Comparison of ENCODE assay signal across 8 mouse cellular contexts in the genomic region with DNA sequence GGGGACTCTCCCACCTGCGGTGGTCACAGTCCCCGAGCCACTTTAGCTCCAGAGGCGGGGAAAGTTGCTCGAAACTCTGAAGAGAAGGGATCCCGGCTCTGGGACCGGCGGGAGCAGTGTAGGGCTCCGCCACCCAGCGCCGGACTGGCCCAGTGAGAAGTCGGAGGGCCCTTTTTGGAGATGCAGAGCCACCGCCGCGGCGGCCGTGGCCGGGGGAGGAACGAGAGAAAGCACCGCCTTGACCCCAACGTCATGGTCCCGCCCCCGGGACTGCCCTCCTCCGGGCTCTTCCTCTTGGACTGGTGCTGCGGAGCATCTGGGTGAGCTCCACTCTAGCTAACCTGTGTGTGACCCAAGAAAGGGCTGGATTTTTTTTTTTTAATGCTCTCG. TPM values are rescaled to one million over a fixed set of nuclear protein-coding genes. Genes with fewer than 3 reads are reported as not detected.
DNase-seq lines count a peak whose midpoint lies in the region; ATAC-seq lines count a peak whose summit lies in the region.

Egln3 (minus strand) TSS at position 205 of the 390 bp plus-strand sequence.

- no peak within 1 kb of the TSS for H3K27ac ChIP-seq in brown adipose tissue, adult 24 weeks (replicated peaks; ENCODE audit: low read depth, low read length)
- H3K27ac ChIP-seq in forebrain, embryonic 14.5 days (ENCODE audit: low read depth, low read length), result no peak within 1 kb of the TSS
- H3K27ac ChIP-seq in liver, embryonic 16.5 days (ENCODE audit: low read length), result peak within 1 kb of the TSS; percentile 43; the same call in 1 of the 2 replicates
- 0 out of 2 replicates have a peak within 1 kb of the TSS, but pooled peaks have one; percentile 27 for H3K27ac ChIP-seq in neural tube, embryonic 11.5 days (ENCODE audit: low read depth, low read length)
- H3K27ac ChIP-seq in stomach, embryonic 16.5 days (ENCODE audit: low read length), result peak within 1 kb of the TSS; percentile 82

- intact Hi-C loops in heart, postnatal 10 days (cut with DNase I), result loop anchor here (2.0 to 5.0 kb wide), 7 partner anchors 15 to 344 kb away; no protein-coding TSS in a partner anchor

- H3K4me2 ChIP-seq in forebrain, embryonic 14.5 days (ENCODE audit: low read length), result peak within 1 kb of the TSS; percentile 100
- H3K4me2 ChIP-seq in liver, embryonic 16.5 days (ENCODE audit: low read depth, low read length), result peak within 1 kb of the TSS; percentile 73
- H3K4me2 ChIP-seq in neural tube, embryonic 11.5 days (ENCODE audit: low read depth), result peak within 1 kb of the TSS; percentile 99
- H3K4me2 ChIP-seq in stomach, embryonic 16.5 days (ENCODE audit: low read depth, low read length), result peak within 1 kb of the TSS; percentile 53

- H3K9me3 ChIP-seq in forebrain, embryonic 14.5 days (replicated peaks; ENCODE audit: control insufficient read depth, low read length), result no peaks in the 10 kb centered on the region
- H3K9me3 ChIP-seq in liver, embryonic 16.5 days (replicated peaks; ENCODE audit: control insufficient read depth, low read length), result no peaks in the 10 kb centered on the region
- H3K9me3 ChIP-seq in neural tube, embryonic 11.5 days (ENCODE audit: control insufficient read depth, low read length), result no peaks in the 10 kb centered on the region
- H3K9me3 ChIP-seq in stomach, embryonic 16.5 days (replicated peaks; ENCODE audit: control insufficient read depth, low read length), result no peaks in the 10 kb centered on the region

- 0% methylated on average over 25 of the region's 25 CpGs for WGBS in forebrain, embryonic 14.5 days
- under 1% methylated on average over 25 of the region's 25 CpGs for WGBS in liver, embryonic 16.5 days (ENCODE audit: insufficient replicate concordance)
- WGBS in neural tube, embryonic 11.5 days, result 0% methylated on average over 24 of the region's 25 CpGs
- 0% methylated on average over 25 of the region's 25 CpGs for WGBS in stomach, embryonic 16.5 days

- no peaks in the 10 kb centered on the region for H3K4me1 ChIP-seq in brown adipose tissue, adult 24 weeks (ENCODE audit: control insufficient read depth, insufficient read depth, insufficient read length, low read length)
- H3K4me1 ChIP-seq in forebrain, embryonic 14.5 days (ENCODE audit: control insufficient read depth, insufficient read depth, low read length), result peaks cover 9% of the 10 kb centered on the region
- peaks cover 8% of the 10 kb centered on the region for H3K4me1 ChIP-seq in liver, embryonic 16.5 days (ENCODE audit: control insufficient read depth, low read depth, low read length)
- H3K4me1 ChIP-seq in neural tube, embryonic 11.5 days (ENCODE audit: control insufficient read depth, insufficient read depth, low read length), result peaks cover 8% of the 10 kb centered on the region; the same call in 1 of the 2 replicates
- H3K4me1 ChIP-seq in stomach, embryonic 16.5 days (ENCODE audit: control insufficient read depth, insufficient read depth, low read length), result peaks cover 32% of the 10 kb centered on the region

- no peaks in the 10 kb centered on the region for H3K27me3 ChIP-seq in forebrain, embryonic 14.5 days (replicated peaks; ENCODE audit: control insufficient read depth, insufficient read depth, low read length)
- H3K27me3 ChIP-seq in liver, embryonic 16.5 days (ENCODE audit: control insufficient read depth, insufficient read depth, low read depth, low read length), result peaks cover 33% of the 10 kb centered on the region
- H3K27me3 ChIP-seq in neural tube, embryonic 11.5 days (ENCODE audit: control insufficient read depth, insufficient read depth, low read length), result peaks cover 2% of the 10 kb centered on the region; the same call in 1 of the 2 replicates
- H3K27me3 ChIP-seq in stomach, embryonic 16.5 days (ENCODE audit: control insufficient read depth, insufficient read depth, low read length), result no peaks in the 10 kb centered on the region

- H3K36me3 ChIP-seq in forebrain, embryonic 14.5 days (ENCODE audit: control insufficient read depth, insufficient read depth, low read length), result no peaks in the 10 kb centered on the region
- no peaks in the 10 kb centered on the region for H3K36me3 ChIP-seq in liver, embryonic 16.5 days (ENCODE audit: control insufficient read depth, insufficient read depth)
- no peaks in the 10 kb centered on the region for H3K36me3 ChIP-seq in neural tube, embryonic 11.5 days (ENCODE audit: control insufficient read depth, insufficient read depth, low read length)
- H3K36me3 ChIP-seq in stomach, embryonic 16.5 days (ENCODE audit: control insufficient read depth, insufficient read depth, low read length), result no peaks in the 10 kb centered on the region

- peak within 1 kb of the TSS; percentile 74 for H3K9ac ChIP-seq in forebrain, embryonic 14.5 days (ENCODE audit: low read length)
- H3K9ac ChIP-seq in liver, embryonic 16.5 days (ENCODE audit: low read depth, low read length), result peak within 1 kb of the TSS; percentile 61
- peak within 1 kb of the TSS; percentile 60 for H3K9ac ChIP-seq in neural tube, embryonic 11.5 days (ENCODE audit: low read length)
- peak within 1 kb of the TSS; percentile 85 for H3K9ac ChIP-seq in stomach, embryonic 16.5 days (ENCODE audit: low read length)

- peak; percentile 75 for ATAC-seq in forebrain, embryonic 14.5 days
- peak; percentile 84 for ATAC-seq in liver, embryonic 16.5 days (ENCODE audit: low read depth)
- ATAC-seq in neural tube, embryonic 11.5 days (ENCODE audit: insufficient read depth, low FRiP score, low TSS enrichment), result peak; percentile 67
- ATAC-seq in stomach, embryonic 16.5 days (ENCODE audit: insufficient read depth, low FRiP score), result peak; percentile 93

- peak; percentile 84 for DNase-seq in CD4-positive, CD25-positive, alpha-beta regulatory T cell, adult 2 months (ENCODE audit: low read depth, low spot score)
- DNase-seq in forebrain, embryonic 14.5 days (ENCODE audit: low spot score), result peak; percentile 76
- peak; percentile 94 to 96 for DNase-seq in heart, postnatal 10 days
- peak; percentile 93 to 94 for DNase-seq in kidney, postnatal 4 days
- peak; percentile 87 for DNase-seq in neural tube, embryonic 11.5 days (ENCODE audit: low spot score)

- H3K4me3 ChIP-seq in brown adipose tissue, adult 24 weeks (ENCODE audit: insufficient read depth, low read depth, low read length), result peak within 1 kb of the TSS; percentile 61
- H3K4me3 ChIP-seq in forebrain, embryonic 14.5 days (ENCODE audit: low read depth, low read length), result peak within 1 kb of the TSS; percentile 55
- H3K4me3 ChIP-seq in liver, embryonic 16.5 days (ENCODE audit: low read depth, low read length), result peak within 1 kb of the TSS; percentile 67
- H3K4me3 ChIP-seq in neural tube, embryonic 11.5 days (ENCODE audit: low read depth, low read length), result peak within 1 kb of the TSS; percentile 55
- peak within 1 kb of the TSS; percentile 84 for H3K4me3 ChIP-seq in stomach, embryonic 16.5 days (replicated peaks; ENCODE audit: low read length)

RNA-seq across cellular contexts. Expression of gene Egln3, which starts in this region (rescaled TPM):
- polyA plus RNA-seq in brown adipose tissue, adult 24 weeks (2012; ENCODE audit: insufficient read depth, insufficient read length, missing spikeins), result 2.8 and 9.9 TPM in 2 replicates
- 5.9 and 6.3 TPM in 2 replicates for polyA plus RNA-seq in forebrain, embryonic 14.5 days (2014; fragmentation: Nextera tagmentation; extraction: Ambion mirVana)
- total RNA-seq in heart, postnatal 10 days (2021), result 10 to 100 TPM; 39.0 to 49.5 TPM
- polyA plus RNA-seq in liver, embryonic 16.5 days (2015; fragmentation: Nextera tagmentation; extraction: Ambion mirVana), result 3.7 and 5.0 TPM in 2 replicates
- 4.8 and 5.1 TPM in 2 replicates for polyA plus RNA-seq in neural tube, embryonic 11.5 days (2014; fragmentation: Nextera tagmentation; extraction: Ambion mirVana)
- 59.8 and 64.7 TPM in 2 replicates for polyA plus RNA-seq in stomach, embryonic 16.5 days (2015; fragmentation: Nextera tagmentation; extraction: Ambion mirVana)

Comparison
In these comparisons a context has a peak if more than half of its experiments do, and no peak if none do; other contexts are left out.
1. H3K27ac ChIP-seq: peak in liver, embryonic 16.5 days (single experiment), neural tube, embryonic 11.5 days (single experiment) and stomach, embryonic 16.5 days (single experiment); none in brown adipose tissue, adult 24 weeks (single experiment) and forebrain, embryonic 14.5 days (single experiment).
2. Peak in every context shown above with its lines, with median percentiles within 50 percentile points of each other: DNase-seq, H3K4me3 ChIP-seq, ATAC-seq, H3K4me2 ChIP-seq and H3K9ac ChIP-seq.